Mouse (Mus musculus): ENCODE data around the gene Zdhhc5.
"Not testable (repeated sequence)": the region's sequence is repeated elsewhere in the genome, so short reads cannot be mapped to it uniquely, and the experiment has no call there.

Zdhhc5 gene

DNA sequence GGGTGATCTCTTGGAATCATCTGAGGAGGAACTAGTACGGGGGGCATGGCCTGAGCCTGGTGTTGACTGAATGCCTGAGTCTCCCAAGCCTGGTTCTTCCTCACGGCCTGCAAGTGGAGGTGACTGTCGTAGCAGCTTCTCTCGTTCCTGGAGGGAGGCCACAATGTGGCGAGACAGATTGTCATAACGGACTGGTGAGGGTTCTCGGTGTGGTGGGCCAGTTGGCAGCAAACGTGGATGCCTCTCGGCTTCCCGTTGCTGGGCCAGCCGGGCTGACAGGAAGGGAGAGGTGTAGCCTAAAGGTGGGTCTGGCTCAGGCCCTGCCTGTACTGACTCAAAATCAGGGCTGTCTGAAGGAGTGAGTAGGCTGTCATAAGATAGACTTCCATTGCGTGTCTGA, 24.9 kb downstream of the Zdhhc5 start:
- DNase-seq, result no peak

DNA sequence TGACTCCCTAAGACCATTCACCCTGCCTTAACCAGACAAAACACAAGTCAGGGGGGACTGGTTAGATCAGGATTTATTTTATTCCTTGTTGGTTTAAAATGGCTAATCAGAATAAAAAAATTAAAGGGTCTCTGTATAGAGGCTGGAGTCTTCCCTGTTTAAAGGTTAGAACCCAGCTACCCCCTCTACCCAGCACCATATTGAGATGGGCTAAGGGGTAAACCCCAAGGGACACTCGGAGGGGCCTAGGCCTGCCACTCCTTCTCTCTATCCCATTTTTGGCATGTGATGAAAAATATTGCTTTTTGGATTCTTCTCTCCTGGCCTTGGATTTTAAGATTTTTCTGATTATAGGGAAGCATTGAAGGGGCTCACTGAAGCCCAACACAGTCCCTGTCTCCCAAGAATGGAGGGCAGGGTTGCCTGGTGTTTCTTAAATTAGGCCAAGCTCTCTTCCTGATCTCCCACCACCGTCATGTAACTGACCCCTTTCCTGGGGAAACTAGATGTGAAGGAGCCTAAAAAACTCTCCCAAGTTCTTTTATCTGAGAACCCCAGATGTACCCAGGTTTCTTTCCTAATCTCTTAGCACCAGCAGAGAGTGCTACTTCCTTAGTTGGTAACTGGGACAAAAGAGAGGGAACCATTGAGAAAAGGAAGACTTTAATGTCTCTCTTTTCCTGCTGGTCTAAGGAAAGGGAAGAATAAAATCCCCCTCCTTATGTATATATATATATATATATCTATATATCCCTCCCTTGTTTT, 26.7 kb downstream of the Zdhhc5 start:
- DNase-seq, result no peak

DNA sequence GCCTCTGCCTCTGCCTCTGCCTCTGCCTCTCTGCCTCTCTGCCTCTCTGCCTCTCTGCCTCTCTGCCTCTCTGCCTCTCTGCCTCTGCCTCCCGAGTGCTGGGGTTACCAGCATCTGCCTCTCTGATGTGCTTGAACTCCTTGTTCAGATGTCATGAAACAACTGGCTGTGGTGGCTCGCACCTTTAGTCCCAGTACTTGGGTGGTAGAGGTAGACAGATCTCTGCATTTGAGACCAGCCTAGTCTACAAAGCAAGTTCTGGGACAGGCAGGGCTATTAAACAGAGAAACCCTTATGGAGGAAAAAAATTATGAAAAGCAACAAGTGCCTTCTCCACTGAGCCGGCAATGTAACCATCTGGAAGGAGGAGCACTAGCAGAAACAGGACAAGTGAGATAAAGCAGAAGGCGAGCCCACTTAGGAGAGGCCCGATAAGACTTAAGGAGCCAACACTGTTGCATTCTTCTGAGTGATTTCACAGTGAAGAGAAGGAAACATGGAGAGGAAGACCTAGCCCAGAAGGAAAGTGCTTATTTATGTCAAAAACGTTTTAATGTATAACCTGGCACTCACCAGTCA, 32.3 kb downstream of the Zdhhc5 start:
- no peak for DNase-seq

DNA sequence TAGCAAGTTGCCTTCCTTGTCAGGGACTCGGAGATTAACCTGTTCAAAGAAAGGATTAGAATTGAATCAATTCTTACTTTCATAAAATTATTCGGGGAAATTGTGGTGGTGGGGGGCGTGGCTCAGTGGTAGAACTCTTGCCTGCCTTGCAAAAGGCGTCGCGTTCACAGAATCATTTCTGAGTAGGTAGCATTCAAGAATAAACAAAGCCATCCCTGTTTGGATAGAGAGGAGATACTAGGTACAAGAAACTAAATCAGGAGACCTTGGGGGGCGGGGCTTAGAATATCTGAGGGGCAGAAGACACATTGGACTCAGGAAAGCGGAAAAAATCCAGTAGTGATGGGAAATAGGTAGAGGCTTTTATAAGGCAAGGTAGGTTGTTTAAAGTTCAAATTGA, 36.0 kb downstream of the Zdhhc5 start, which contains the start of gene Tmx2:
Gene Tmx2 (minus strand): TSS at position 125 of the 400 bp plus-strand sequence.
- no peak for DNase-seq

DNA sequence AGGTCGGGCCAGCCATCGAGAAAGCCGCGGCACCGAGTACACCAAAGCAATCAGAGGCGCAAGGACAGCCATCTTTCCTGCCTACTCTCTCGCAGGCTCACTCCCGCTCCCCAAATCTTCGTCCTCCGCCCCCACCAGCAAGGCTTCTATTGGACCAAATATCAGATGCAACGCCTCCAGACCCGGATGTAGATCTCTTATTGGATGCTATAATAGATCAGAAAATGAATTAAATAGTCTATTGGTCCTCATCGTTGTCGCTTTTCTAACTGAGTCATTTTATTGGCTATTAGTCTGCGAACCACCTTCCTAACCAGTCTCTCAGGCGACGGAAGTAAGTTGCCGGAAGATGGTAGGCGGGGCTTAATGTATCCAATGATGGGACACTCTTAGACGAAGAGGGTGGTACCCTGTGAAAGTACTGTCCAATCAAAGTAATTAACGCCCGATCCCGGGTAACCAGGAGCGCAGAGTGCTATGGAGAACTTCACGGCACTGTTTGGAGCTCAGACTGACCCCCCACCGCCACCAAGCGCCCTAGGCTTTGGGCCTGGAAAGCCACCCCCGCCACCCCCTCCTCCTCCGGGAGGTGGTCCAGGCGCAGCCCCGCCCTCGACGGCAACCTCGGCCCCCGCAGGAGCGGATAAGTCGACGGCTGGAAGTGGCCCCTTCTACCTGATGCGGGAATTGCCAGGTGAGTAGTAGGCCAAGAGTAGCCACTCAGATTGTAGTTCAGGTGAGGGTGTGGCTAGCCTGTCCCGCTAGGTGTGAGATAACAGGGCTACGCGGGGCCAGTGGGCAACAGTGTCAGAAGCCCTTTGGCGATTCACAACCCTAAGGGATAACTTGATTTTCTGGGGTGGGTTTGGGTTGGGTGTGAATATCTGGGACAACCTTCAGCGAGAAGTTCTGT, 36.8 kb downstream of the Zdhhc5 start, which contains the start of the genes Gm28635 and Med19:
Gene Gm28635 (minus strand): TSS at position 74 of the 913 bp plus-strand sequence.
Gene Med19 (plus strand): TSS at position 435 of the 913 bp plus-strand sequence.
- DNase-seq, result peak; percentile 90

DNA sequence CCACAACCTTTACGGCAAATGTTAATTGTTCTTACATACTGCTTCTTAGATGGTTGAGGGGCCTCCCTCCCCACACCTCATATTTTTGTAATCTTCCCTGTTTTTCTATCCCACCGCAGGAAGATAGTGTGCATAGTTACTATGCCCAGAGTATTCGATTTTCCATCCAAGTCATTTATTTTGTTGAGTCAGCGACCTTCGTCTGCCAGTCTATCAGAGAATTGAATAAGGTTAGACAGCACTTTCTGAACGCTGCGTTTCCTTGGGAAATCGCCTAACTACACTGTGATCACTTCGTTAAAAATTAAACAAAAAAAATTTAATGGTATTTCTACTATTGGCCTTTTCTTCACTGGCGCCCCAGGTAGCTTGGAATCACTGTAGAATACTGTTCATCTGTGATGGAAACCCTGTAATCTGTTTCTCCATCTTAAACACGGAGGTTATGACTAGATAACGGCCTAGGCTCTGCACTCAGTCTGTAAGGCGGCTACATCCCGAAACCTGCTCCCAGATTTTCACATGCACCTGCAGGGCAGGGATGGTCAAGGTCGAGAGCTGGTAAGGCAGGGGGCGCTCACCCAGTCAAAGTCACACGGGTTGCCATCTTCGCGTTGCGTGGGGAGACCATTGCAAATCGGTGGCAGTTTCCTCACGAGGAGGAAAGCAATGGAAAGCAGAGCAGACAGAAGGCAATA, 37.6 kb downstream of the Zdhhc5 start:
- DNase-seq, result no peak

DNA sequence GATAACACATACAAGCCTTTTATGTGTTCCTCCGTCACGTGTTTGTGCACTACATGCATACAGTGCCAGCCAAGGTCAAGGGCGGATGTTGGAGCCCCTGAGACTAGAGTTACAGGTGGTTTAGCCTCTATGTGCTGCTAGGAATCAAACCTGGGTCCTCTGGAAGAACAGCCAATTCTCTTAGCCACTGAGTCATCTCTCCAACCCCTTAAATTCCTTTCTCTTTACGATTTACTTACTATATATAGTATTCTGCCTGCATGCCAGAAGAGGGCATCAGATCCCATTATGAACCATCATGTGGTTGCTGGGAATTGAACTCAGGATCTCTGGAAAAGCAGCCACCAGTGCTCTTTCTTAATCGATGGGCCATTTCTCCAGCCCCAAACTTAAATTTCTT, 43.4 kb downstream of the Zdhhc5 start:
- not testable (repeated sequence) for DNase-seq

DNA sequence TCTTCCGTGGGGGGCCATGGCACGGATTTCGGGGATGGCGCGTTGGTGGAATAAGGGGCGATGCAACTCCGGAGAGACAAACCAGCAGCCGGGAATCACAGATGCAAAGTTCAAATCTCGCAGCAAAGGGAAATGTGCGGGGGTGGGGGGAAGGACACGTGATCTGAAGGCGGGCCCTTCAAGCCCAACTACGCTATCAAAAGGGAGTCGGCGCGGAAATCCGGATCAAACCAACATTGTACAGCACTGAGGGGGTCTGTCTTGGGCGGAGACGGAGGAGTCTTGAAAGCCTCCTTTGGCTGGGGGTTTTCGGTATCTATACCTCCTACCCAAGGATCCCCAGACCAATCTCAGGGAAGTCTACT, 44.4 kb downstream of the Zdhhc5 start, which contains the start of gene Selenoh:
Gene Selenoh (minus strand): TSS at position 202 of the 365 bp plus-strand sequence.
- peak; percentile 74 for DNase-seq

DNA sequence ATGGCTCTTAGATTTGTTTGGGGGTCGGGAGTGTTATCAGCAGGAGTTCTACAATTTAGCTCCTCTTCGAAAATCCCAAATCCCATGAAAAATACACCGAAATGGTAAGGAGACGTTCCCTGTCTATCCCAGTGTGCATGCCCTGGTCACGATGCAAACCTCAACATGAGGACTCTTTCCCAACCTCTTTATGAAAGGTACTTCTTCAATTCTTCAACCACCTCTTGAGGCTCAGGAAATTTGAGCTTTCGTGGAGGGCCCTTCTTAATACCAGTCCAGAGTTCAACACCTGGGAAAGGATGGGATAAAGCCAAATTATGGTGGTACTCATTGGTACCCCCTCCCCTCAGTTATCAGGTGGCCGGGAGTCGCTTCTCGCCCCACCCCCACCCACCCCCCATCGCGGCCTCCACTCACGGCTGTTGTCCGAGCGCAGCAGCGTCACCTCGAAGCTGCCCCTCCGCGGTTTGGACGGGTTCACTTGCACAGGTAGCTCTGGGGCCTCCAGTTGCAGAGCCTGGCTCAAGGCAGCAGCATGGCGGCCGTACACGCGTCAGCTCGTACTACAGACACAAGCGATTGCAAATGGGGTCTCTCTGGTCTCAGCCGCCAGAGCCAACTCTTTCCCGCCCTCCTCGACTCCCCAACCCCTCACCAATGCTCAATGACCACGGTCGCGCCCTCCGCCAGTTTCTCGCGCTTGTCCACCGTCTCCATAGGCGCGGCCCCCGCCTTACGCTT, 45.0 kb downstream of the Zdhhc5 start:
- no peak for DNase-seq

DNA sequence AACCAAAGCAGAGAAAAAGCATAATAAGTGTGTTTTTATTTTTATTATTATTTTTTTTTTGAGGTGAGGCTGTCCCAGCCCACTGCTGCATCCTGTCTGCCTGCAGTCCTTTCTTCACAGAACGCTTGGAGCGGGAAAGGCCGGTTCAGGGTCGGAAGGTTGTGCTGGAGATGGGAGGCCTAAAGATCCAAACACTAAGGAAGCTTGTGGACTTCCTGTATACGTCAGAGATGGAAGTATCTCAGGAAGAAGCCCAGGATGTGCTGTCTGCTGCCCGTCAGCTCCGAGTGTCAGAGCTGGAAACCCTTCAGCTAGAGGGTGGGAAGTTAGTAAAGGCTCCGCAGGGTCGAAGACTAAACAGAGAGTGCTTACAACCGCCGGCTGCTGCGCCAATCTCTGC, 48.9 kb downstream of the Zdhhc5 start:
- DNase-seq, result no peak

DNA sequence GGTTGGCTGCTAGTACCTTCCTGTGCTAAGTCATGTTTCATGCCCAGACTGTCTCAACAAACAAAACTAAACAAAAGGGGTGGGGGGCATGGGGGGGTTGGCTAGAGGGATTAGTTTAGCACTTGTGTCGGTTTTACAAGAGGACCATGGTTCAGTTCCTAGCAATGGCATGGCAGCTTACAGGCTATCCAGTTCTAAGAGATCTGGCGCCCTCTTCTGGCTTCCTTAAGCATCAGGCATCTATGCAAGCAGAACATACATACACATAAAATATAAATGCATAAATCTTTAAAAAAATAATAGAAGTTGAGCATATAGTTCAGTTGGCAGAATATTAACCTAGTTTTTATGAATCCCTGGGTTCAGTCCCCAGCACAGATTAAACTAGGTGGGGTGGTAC, 52.1 kb downstream of the Zdhhc5 start:
- peak; percentile 59 for DNase-seq

DNA sequence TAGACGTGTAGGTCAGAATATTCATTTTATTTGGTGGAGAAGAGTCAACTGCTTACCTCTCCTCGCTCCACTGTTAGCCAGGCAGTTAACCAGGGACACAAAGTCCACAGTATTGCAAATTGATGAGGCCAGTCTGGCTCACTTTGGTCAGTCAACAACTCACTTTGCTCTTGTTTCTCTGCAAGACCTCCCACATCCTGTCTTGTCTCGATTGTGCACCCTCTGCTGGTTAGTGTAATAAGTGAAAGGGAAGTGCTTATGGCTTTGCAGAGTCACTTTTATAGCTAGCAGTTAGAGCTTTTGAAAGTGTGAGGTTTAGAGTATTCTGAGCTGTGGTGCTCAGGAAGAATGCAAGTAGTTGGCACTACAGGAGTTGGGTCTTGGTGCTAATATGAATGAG, 54.7 kb downstream of the Zdhhc5 start:
- peak; percentile 50 for DNase-seq

DNA sequence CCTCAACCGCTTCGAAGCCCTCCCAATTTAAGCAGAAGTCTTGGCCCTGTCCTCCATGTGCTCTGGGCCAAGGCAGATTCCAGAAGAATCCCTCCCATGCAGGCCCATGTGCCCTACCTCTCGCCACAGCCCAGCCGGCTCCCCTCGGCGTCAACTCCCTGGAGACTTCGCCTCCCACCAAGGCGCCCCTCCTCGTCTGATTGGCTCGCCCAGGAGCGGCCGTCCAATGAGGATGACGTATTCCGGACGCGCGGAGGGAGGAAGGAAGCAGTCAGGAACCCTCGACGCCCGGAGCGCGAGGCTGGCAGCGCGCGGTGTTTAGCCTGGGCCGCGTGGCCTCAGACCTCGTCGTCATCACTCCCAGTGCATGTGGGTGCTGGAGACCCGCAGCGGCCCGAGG, 56.2 kb downstream of the Zdhhc5 start, which contains the start of gene Btbd18:
Gene Btbd18 (plus strand): TSS at position 274 of the 400 bp plus-strand sequence.
- no peak for DNase-seq

DNA sequence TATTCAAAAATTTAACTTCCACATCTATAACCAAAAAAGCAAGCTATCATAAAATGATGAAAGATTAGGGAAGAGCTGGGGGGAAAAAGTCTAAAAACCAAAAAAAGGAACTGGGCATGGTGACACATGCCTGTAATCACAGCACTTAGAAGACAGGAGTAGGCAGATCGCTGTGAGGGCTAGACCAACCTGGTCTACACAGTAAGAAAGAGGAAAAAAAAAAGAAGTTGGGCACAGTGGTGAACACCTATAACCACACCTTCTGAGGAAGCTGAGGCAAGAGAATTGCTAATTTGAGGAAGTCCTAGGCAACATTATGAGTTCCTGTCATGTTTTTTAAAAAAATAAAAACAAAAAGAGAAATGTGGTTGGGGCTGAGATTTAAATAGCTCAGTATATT, 59.1 kb downstream of the Zdhhc5 start:
- no peak for DNase-seq

DNA sequence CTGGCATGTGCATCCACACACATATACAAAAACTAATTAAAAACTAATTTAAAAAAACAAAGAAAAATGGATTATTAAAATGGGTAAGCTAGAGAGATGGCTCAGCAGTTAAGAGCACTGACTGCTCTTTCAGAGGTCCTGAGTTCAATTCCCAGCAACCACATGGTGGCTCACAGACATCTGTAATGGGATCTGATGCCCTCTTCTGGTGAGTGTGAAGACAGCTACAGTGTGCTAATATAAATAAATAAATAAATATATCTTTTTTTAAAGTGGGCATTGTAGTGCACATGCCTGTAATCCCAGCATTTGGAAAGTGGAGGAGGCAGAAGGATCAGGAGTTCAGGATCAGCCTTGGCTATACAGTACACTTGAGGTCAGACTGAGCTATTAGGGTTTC, 61.6 kb downstream of the Zdhhc5 start:
- no peak for DNase-seq

DNA sequence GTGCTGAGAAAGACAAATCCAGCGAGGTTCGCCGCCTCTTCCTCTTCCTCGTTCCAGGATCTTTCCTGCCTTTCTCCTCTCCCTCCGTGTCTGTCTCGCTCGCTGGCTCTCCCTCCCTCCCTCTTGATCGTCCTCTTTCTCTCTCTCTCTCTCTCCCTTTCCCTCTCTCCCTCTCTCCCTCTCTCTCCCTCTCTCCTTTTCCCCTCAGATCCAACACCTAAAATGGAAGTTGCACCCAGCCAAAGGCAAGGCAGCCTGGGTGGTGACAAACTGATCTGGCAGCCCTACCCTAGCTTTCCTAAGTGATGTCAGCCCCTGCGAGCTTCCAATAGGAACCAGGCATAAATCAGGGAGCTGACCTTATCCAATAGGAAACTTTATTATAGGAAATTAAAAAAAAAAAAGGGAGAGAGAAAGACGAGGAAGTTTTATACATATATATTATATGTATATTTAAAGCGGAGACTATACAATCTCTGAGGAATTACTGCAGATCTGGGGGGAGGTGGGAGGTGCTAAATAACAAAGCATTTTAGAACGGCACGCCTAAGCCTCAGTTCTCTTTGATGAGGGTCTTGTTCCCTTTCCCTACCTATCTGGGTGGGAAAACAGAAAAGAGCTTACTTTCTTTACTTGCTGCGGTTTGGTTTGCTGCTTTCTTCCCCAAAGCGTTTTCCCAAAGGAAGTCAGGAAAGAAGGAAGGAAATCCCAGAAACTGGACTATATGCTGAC, 64.3 kb downstream of the Zdhhc5 start, which contains the start of gene Ctnnd1:
Gene Ctnnd1 (minus strand): TSS at position 302 of the 732 bp plus-strand sequence.
- DNase-seq, result peak; percentile 84

DNA sequence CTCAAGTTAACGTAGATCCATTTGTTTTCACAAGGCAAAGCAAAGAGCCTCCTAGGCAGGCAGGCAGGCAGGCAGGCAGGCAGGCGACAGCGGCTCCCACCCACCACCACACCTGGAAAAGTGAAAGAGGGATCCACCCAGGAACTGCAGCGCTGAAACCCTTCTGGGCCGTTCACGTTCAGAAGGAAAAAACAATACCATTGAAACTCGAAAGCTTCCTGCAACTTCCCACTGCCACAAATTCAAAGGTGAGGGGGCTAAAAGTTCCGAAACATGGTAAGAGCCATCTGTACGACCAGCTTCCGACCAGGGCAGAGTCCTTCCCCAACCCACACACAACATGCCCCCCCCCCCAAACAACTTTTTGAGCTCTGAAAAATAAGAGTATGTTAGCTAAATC, 65.3 kb downstream of the Zdhhc5 start:
- peak; percentile 47 for DNase-seq

DNA sequence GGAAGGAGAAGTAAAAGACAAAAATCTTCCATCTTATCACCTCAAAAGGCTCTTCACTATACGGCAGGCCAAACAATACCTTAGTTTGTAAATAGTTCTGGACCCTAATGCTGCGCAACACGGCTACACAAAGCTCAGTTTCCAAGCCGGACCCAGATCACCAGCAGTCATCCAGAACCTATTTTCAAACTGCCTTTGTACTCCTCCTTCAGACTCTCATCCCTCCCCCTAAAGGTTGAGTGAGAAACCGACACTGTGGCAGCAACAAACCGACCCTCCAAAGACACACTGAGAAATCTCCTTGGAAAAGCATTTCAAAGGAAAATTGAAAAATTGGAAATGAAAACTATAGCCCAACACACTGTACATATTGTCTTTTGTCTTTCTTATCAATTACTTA, 66.6 kb downstream of the Zdhhc5 start:
- no peak for DNase-seq

DNA sequence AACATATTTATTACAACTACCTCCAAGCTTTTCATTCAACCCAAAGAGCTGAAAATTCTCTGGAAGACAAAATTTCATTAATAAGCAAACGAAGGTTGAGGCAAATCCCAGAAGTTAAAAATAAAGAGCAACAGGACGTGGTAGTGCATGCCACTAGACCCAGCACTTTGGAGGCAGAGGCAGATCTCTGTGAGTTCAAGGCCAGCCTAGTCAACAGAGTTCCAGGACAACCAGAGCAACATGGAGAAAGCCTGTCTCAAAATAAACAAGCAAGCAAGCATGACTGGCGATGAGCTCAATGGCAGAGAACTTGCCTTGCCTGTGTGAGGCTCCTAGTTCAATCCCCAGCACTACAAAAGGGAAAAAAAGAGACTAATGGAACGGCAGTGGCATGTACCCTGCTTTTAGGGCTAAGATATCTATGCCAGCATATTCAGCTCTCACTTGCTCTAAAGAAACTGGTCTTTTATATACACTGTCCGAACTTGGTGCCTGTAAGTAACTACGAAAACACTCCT, 67.9 kb downstream of the Zdhhc5 start:
- no peak for DNase-seq

DNA sequence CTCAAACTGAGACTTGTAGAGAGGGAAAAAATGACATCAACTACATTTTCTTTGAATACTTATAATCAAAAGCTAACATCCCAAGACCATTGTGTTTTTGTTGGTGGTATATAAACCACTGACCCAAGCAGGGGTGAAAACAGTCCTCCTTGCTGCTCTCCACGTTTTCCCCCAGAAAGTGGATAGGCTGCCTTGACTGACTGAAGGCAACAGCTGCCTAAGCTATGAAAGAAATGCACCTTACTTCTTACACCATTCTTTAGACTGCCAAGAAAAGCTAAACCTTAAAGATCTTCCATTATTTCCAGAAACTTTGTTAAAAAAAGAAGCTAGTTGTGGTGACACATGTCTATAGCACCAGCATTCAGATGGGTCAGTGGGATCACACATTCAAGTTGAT, 68.8 kb downstream of the Zdhhc5 start:
- no peak for DNase-seq

DNA sequence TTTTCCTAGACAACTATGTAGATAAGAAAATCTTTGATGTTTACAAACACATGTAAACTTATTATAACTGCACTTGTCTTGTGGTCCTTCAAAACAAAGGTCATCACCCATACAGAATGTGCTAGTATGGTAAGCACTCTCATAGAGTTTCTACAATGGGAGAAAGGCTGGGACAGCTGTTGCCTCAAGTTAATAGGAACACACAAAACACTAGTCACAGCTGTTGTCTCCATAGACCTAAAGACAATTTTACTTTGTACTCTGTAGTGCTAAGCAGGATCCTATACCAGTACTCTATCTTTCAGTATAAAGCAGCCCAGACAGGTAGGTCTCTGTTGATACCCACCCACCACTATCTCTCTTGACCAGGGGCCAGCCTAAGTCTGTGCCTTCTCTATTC, 74.1 kb downstream of the Zdhhc5 start:
- no peak for DNase-seq

Data from kidney, adult 18-20 months (tissue).